Mouse (Mus musculus): ENCODE results near the gene Apobec3. TPM values are rescaled to one million over a fixed set of nuclear protein-coding genes. Genes with fewer than 3 reads are reported as not detected.
"Not testable (repeated sequence)": the region's sequence is repeated elsewhere in the genome, so short reads cannot be mapped to it uniquely, and the experiment has no call there.

Apobec3 gene
- polyA plus RNA-seq, 1 experiment from 2014 or later: 33.1 TPM

- Histone ChIP-seq H3K9me3 (replicated peaks; ENCODE audit: control insufficient read depth, low read length) (no peaks in the 10 kb centered on the region), H3K27me3 (ENCODE audit: control insufficient read depth, insufficient read depth, low read depth, low read length) (no peaks in the 10 kb centered on the region), H3K36me3 (ENCODE audit: control insufficient read depth, insufficient read depth) (no peaks in the 10 kb centered on the region), H3K4me3 (ENCODE audit: low read depth, low read length) (peak overlapping the region; percentile 81), H3K27ac (ENCODE audit: low read length) (peak overlapping the region; percentile 80), H3K9ac (ENCODE audit: low read depth, low read length) (peak overlapping the region; percentile 82), H3K4me1 (ENCODE audit: control insufficient read depth, low read depth, low read length) (peaks cover 42% of the 10 kb centered on the region), H3K4me2 (ENCODE audit: low read depth, low read length) (peak overlapping the region; percentile 95)
- ATAC-seq (ENCODE audit: low read depth): no peak
- WGBS (ENCODE audit: insufficient replicate concordance): 24% methylated on average over 15 of the region's 15 CpGs
These were observed 1.8 kb downstream of the Apobec3 start for GRCm38 (mm10) chr15:79892995-79893823.

- Histone ChIP-seq H3K27me3 (ENCODE audit: control insufficient read depth, insufficient read depth, low read depth, low read length) (no peaks in the 10 kb centered on the region), H3K4me1 (ENCODE audit: control insufficient read depth, low read depth, low read length) (peaks cover 42% of the 10 kb centered on the region), H3K4me2 (ENCODE audit: low read depth, low read length) (peak overlapping the region; percentile 95), H3K36me3 (ENCODE audit: control insufficient read depth, insufficient read depth) (no peaks in the 10 kb centered on the region; the same call in 1 of the 2 replicates), H3K27ac (ENCODE audit: low read length) (peak overlapping the region; percentile 80), H3K9me3 (replicated peaks; ENCODE audit: control insufficient read depth, low read length) (no peaks in the 10 kb centered on the region), H3K9ac (ENCODE audit: low read depth, low read length) (peak overlapping the region; percentile 29), H3K4me3 (ENCODE audit: low read depth, low read length) (peak overlapping the region; percentile 81)
- ATAC-seq (ENCODE audit: low read depth): peak; percentile 71
- 10% methylated on average over 3 of the region's 3 CpGs for WGBS (ENCODE audit: insufficient replicate concordance)
These were observed 2.3 kb downstream of the Apobec3 start for GRCm38 (mm10) chr15:79893824-79894123.

DNA sequence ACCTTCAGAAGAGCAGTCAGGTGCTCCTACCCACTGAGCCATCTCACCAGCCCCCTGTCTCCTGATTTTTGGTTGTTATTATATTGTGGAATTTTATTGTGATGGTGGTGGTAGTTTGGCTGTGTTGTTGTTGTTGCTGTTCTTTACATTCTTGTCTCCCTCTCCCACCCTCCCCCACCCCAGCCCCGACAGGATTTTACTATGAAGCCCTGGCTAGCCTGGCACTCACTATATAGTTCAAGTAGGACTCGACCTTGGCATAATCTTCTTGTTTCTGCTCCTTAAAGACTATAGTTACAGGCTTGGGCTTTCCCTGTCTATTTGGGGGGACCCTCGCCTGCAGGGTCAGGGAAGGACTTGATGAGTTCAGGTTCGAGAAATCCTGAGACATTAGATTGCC lies 2.9 kb downstream of the Apobec3 start:
- WGBS (ENCODE audit: insufficient replicate concordance): 33% methylated on average over 4 of the region's 4 CpGs
- Histone ChIP-seq H3K4me3 (ENCODE audit: low read depth, low read length) (peak overlapping the region; percentile 81), H3K9me3 (replicated peaks; ENCODE audit: control insufficient read depth, low read length) (no peaks in the 10 kb centered on the region), H3K9ac (ENCODE audit: low read depth, low read length) (peak overlapping the region; percentile 51; the same call in 1 of the 2 replicates), H3K36me3 (ENCODE audit: control insufficient read depth, insufficient read depth) (no peaks in the 10 kb centered on the region; the same call in 1 of the 2 replicates), H3K4me1 (ENCODE audit: control insufficient read depth, low read depth, low read length) (peaks cover 42% of the 10 kb centered on the region), H3K4me2 (ENCODE audit: low read depth, low read length) (peak overlapping the region; percentile 95), H3K27ac (ENCODE audit: low read length) (peak overlapping the region; percentile 80), H3K27me3 (ENCODE audit: control insufficient read depth, insufficient read depth, low read depth, low read length) (no peaks in the 10 kb centered on the region)
- no peak for ATAC-seq (ENCODE audit: low read depth)

DNA sequence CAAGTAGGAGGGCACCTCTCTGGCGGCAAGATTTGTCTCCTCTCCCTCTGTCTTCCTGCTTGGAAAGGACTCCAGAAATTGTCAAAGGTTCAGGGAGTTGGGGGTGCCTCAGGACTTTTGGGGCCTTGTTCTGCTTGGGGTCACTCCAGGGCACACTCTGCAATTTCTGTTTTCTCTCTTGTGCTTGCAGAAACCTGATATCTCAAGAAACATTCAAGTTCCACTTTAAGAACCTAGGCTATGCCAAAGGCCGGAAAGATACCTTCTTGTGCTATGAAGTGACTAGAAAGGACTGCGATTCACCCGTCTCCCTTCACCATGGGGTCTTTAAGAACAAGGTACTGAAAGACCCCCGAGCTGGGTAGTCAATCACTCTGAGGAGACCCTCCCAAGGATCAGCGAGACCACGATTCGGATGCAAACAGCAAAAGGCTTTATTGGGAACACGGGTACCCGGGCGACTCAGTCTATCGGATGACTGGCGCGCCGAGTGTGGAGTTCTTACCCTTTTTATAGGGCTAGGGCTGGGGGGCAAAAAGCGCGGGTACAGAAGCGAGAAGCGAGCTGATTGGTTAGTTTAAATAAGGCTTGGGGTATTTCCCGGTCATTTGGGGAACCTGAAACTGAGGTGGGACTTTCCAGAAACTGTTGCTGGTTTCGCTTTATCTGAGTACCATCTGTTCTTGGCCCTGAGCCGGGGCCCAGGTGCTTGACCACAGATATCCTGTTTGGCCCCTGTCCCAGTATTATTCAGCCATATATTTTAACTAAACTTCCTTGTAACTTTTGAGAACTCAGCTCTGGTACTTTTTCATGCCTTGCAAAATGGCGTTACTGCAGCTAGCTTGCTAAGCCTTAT lies 4.0 kb downstream of the Apobec3 start:
- H3K27me3 ChIP-seq (ENCODE audit: control insufficient read depth, insufficient read depth, low read depth, low read length); H3K9me3 ChIP-seq (replicated peaks; ENCODE audit: control insufficient read depth, low read length); H3K36me3 ChIP-seq (ENCODE audit: control insufficient read depth, insufficient read depth); ATAC-seq (ENCODE audit: low read depth): not testable (repeated sequence)
- Histone ChIP-seq H3K4me3 (ENCODE audit: low read depth, low read length) (peak overlapping the region; percentile 81), H3K4me1 (ENCODE audit: control insufficient read depth, low read depth, low read length) (peaks cover 42% of the 10 kb centered on the region), H3K4me2 (ENCODE audit: low read depth, low read length) (peak overlapping the region; percentile 95), H3K27ac (ENCODE audit: low read length) (peak overlapping the region; percentile 80), H3K9ac (ENCODE audit: low read depth, low read length) (peak overlapping the region; percentile 51)
- WGBS (ENCODE audit: insufficient replicate concordance): 45% methylated on average over 10 of the region's 23 CpGs

DNA sequence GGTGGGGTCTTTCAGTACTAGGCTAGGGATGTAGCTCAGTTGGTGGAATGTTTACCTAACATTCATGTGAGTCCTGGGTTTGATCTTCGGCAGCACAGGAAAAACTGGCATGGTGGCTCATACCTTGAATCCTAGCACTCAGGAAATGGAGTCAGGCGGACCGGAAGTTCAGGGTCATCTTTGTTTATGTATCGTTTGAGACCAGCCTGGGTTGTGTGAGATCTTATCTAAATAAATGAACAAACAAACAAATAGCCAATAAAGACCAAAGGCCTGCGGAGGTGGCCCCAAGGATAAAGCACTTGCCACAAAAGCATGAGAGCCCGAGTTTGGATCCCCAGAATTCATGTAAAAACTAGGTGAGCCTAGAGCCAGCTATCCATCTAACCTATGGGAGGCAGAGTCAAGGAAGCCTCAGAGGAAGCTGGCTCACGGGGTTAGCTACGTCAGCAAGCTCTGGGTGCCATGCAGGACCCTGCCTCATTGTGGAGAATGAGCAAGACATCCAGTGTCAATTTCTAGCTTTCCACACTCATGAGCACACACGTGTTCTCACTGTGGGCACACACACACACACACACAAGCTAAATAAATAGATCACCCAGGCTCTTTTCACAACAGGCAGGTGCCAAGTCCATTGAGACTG lies 4.7 kb downstream of the Apobec3 start:
- peak overlapping the region; percentile 73 for H3K27ac ChIP-seq (ENCODE audit: low read length)
- no peak for ATAC-seq (ENCODE audit: low read depth)
- peak overlapping the region; percentile 1; the same call in 1 of the 2 replicates for H3K4me2 ChIP-seq (ENCODE audit: low read depth, low read length)
- no peak overlapping the region; the same call in 1 of the 2 replicates for H3K9ac ChIP-seq (ENCODE audit: low read depth, low read length)
- peaks cover 37% of the 10 kb centered on the region for H3K4me1 ChIP-seq (ENCODE audit: control insufficient read depth, low read depth, low read length)
- H3K9me3 ChIP-seq (replicated peaks; ENCODE audit: control insufficient read depth, low read length): no peaks in the 10 kb centered on the region
- no peaks in the 10 kb centered on the region for H3K27me3 ChIP-seq (ENCODE audit: control insufficient read depth, insufficient read depth, low read depth, low read length)
- H3K4me3 ChIP-seq (ENCODE audit: low read depth, low read length): no peak overlapping the region
- WGBS (ENCODE audit: insufficient replicate concordance): 63% methylated on average over 9 of the region's 9 CpGs
- H3K36me3 ChIP-seq (ENCODE audit: control insufficient read depth, insufficient read depth): peaks cover 3% of the 10 kb centered on the region; the same call in 1 of the 2 replicates

DNA sequence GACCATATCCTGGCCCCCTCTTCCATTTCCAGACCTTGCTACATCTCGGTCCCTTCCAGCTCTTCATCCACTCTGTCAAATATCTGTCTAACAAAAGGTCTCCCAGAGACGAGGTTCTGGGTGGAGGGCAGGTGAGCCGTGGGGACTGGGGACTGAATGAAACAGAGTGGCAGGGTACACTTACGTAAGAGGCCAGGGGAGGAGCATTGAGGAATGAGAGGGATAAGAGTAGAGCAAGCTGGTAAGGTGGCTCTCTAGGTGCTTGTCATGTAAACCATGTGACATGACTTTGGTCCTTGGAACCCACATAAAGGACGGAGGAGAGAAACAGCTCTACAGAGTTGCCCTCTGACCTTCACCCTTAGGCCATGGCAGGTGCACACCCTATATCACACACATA lies 7.5 kb downstream of the Apobec3 start:
- Histone ChIP-seq H3K9me3 (replicated peaks; ENCODE audit: control insufficient read depth, low read length) (no peaks in the 10 kb centered on the region), H3K4me2 (ENCODE audit: low read depth, low read length) (no peak overlapping the region), H3K27ac (ENCODE audit: low read length) (no peak overlapping the region), H3K9ac (ENCODE audit: low read depth, low read length) (no peak overlapping the region), H3K4me1 (ENCODE audit: control insufficient read depth, low read depth, low read length) (peaks cover 21% of the 10 kb centered on the region), H3K36me3 (ENCODE audit: control insufficient read depth, insufficient read depth) (peaks cover 5% of the 10 kb centered on the region; the same call in 1 of the 2 replicates), H3K27me3 (ENCODE audit: control insufficient read depth, insufficient read depth, low read depth, low read length) (no peaks in the 10 kb centered on the region), H3K4me3 (ENCODE audit: low read depth, low read length) (no peak overlapping the region)
- no peak for ATAC-seq (ENCODE audit: low read depth)
- 78% methylated on average over 5 of the region's 5 CpGs for WGBS (ENCODE audit: insufficient replicate concordance)

GRCm38 (mm10) chr15:79899828-79900510 lies 8.5 kb downstream of the Apobec3 start:
- no peak overlapping the region for H3K4me3 ChIP-seq (ENCODE audit: low read depth, low read length)
- no peak overlapping the region for H3K4me2 ChIP-seq (ENCODE audit: low read depth, low read length)
- no peak for ATAC-seq (ENCODE audit: low read depth)
- H3K9ac ChIP-seq (ENCODE audit: low read depth, low read length): no peak overlapping the region
- 76% methylated on average over 6 of the region's 6 CpGs for WGBS (ENCODE audit: insufficient replicate concordance)
- no peak overlapping the region for H3K27ac ChIP-seq (ENCODE audit: low read length)
- H3K4me1 ChIP-seq (ENCODE audit: control insufficient read depth, low read depth, low read length): peaks cover 11% of the 10 kb centered on the region
- H3K27me3 ChIP-seq (ENCODE audit: control insufficient read depth, insufficient read depth, low read depth, low read length): no peaks in the 10 kb centered on the region
- H3K36me3 ChIP-seq (ENCODE audit: control insufficient read depth, insufficient read depth): peaks cover 5% of the 10 kb centered on the region; the same call in 1 of the 2 replicates
- H3K9me3 ChIP-seq (replicated peaks; ENCODE audit: control insufficient read depth, low read length): no peaks in the 10 kb centered on the region

- Histone ChIP-seq H3K9ac (ENCODE audit: low read depth, low read length) (no peak overlapping the region), H3K4me1 (ENCODE audit: control insufficient read depth, low read depth, low read length) (peaks cover 7% of the 10 kb centered on the region), H3K27ac (ENCODE audit: low read length) (no peak overlapping the region), H3K9me3 (replicated peaks; ENCODE audit: control insufficient read depth, low read length) (no peaks in the 10 kb centered on the region), H3K4me2 (ENCODE audit: low read depth, low read length) (no peak overlapping the region), H3K4me3 (ENCODE audit: low read depth, low read length) (no peak overlapping the region), H3K27me3 (ENCODE audit: control insufficient read depth, insufficient read depth, low read depth, low read length) (no peaks in the 10 kb centered on the region), H3K36me3 (ENCODE audit: control insufficient read depth, insufficient read depth) (peaks cover 9% of the 10 kb centered on the region; the same call in 1 of the 2 replicates)
- ATAC-seq (ENCODE audit: low read depth): no peak
- 74% methylated on average over 7 of the region's 7 CpGs for WGBS (ENCODE audit: insufficient replicate concordance)
These were observed 9.3 kb downstream of the Apobec3 start for GRCm38 (mm10) chr15:79900751-79901150.

All from liver, embryonic 16.5 days (tissue).